Mouse (Mus musculus) thymus, postnatal 4 days (tissue): ENCODE data around the gene Aire.

Experiments used
- DNase-seq: peaks from one replicate; pipeline ENCODE4 v3.0.0; 2021

The Aire gene

DNA sequence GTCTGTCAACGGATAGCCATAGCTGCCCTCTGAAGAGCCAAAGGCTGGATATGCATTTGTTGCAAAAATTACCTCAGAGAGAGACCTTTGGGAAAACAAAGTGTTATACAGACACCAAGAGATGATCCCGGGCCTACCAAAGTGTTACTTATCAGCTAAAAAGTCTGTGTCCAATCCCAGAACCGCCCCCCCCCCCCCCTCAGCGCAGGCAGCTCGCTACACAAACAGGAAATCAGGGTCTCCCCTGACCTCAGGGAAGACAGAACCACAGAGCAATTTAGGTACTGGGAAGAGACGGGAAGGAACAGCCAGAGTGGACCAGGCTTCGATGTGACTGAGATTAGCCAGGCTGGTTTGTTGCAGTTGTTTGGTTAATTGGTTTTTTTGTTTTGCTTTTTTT lies 36.2 kb downstream of the Aire start:
- no peak for DNase-seq

DNA sequence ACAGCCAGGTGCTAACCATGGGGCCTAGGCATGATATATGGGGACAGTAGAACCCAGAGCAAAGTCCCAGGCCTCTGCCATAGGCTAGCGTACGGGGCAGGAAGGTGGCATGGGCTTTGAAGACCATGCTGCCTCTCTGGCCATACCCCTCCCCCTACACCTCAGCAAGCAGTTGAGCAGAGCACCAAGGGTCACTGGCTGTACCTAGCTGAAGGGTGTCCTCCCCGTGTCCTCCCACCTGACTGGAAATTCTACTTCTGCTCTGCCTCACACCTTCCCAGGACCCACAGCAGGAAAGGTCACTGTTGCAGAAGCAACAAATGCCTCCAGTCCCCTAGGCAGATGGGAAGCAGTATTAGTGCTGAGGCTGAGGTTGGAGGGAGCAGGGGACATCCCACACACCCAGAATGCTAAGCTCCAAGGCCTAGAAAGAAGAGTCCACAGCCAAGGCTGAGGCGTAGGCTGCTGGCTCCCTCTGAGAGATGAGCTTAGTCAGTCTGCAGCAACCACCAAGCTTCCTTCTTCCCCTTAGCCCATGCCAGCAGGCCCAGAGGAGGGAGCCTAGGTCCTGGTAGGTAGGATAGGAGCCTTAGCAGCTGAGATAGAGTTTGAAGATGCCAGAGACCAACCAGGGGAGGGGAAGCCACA lies 37.5 kb downstream of the Aire start:
- no peak for DNase-seq

DNA sequence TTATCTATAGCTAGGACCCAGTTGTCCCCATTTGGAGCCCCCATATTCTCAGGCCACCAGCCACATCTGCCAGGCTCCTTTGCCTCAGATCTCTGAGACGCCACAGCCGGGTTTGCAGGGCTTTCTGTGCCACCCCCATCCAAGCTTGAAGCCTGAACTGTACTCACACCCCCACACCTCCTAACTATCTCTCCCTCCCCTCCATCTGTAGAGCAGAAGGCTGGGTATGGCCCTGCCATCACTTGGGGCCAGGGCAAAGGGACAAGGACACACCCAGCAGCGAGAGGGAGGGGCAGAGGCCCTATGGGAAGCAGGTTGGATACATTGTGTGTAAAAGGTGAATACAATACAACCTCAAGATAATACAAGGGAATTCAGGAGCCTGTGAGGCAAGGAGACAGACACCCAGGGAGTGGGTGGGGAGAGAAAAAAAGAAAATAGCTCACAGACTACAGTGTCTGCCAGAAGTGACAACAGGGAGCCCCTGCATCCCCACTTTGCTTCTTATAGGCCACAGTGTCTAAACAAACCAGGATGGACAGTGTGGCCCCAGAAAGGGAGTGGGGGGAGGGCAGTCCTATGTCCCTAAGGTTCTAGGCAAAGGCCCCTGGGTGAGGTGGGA lies 38.8 kb downstream of the Aire start:
- no peak for DNase-seq

DNA sequence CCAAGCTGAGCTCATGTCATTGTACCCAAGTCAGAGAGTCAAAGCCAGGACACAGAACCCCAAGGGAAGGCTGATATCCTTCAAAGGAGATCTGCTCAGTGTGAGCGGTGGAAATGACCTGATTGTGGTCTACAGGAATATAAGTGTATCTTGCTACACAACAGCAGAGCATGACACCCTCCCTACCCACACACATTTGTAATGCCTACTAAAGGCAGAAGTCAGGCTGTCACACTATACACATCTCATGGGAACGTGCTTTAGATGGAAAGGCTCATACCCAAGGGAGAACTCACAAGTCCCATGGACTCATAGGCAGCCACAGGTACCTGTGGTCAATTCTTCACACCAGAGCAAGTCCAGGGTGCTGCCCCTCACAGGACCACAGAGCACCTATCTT lies 41.1 kb downstream of the Aire start:
- DNase-seq: no peak

DNA sequence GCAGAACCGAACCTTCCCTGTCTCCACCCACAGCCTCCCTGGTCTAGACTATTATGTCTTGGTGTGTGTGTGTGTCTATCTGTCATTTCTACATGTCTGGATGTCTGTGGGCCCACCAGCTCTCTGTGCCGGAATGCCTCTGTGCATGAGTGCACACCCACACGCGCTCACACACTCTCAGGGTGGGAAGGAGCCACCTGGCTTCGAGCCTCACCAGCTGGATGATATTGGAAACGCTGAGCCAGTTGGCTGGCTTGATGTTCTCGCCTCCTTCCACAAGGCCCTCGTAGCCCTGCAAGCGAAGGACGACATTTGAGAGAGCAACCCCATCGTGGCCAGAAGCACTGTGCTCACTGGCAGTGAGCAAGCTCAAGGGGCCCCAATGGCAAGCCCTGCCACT lies 41.6 kb downstream of the Aire start:
- no peak for DNase-seq

DNA sequence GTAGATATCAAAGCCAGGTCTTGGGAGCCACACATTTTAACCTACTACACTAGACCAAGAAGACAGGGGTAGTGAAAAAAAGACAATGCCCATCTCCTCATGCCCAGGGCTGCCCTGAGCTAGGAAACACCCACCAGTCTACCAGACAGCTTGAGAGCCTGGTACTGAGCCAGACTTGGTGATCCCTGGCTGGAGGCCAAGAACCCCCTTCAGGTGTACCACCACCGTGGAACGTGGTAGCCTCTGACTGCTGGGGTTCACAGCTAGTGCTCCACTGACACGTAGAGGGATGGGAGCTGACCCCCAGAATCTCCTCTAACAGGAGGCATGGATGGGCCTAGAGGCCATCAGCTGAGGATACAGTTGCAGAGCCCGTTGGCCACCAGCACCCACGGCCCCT lies 43.2 kb downstream of the Aire start:
- DNase-seq: no peak

DNA sequence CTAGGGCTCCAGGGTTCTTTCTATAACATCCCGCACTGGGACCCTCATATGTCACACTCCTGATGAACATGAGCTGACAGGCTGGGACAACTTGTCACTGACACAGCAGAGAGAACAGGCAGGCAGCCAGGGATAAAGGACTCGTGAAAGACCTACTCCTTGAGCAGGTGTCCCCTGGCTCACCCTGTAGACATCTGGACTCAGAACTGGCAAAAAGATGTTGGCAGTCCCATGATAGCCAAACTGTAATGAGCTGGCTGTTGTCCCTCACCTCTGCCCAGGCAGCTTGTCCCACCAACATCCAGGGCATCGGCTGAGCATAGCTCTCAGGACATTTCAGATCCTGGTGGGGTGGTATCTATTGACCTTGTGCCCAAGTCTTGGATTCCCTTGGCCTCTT lies 47.8 kb downstream of the Aire start:
- no peak for DNase-seq

DNA sequence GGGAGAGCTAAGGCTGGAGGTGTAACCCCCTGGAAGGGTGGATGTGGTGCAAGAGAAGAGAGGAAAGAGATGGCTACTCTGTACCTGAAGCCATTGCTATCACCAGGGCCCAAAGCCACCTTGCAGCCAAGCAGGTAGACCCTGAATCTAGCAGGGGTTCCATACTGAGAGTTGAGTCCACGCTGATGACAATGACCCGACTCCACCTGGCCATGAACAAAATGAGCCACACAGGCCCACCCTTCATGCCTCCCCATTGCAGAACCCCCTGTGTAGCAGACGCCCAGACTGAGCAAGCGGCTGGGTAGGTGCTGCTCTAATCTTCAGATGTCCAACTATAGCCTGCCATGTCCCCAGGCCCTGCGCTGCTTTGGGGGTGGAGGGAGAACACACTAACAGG lies 57.6 kb downstream of the Aire start:
- no peak for DNase-seq

DNA sequence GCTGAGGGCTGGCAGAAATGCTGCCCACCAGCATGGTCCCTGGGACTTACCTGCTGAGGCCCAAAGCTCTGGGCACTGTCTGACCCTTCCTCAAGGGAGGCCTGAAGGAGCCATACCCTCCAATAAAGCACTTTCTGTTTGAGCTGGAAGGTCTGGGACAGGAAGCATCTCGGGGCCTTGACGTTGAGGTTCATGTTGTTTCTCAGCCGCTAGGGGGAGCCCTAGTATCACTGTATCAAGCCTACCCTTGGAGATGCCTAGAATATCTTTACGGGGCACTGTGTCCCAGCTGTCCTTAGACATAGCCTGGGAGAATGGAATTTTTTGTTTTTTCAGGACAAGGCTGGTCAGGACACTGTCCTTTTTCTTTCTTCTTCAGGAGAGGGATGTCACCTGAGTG lies 58.8 kb downstream of the Aire start:
- DNase-seq: peak; percentile 81
